Mouse (Mus musculus): ENCODE measurements around the gene Chmp3. TPM values are rescaled to one million over a fixed set of nuclear protein-coding genes. Genes with fewer than 3 reads are reported as not detected.

The Chmp3 gene
- total and polyA plus RNA-seq, 3 experiments: 27.8 to 68.1 (median 44.7) TPM

GRCm38 (mm10) chr6:71527056-71527455 is 16.5 kb upstream of the Chmp3 start:
- Histone ChIP-seq H3K27ac (ENCODE audit: insufficient read depth, low read depth) (no peak overlapping the region), H3K4me2 (ENCODE audit: insufficient read depth, low read depth, poor library complexity, severe bottlenecking) (no peak overlapping the region), H3K9me3 (replicated peaks; ENCODE audit: low read length) (no peaks in the 10 kb centered on the region), H3K27me3 (replicated peaks) (no peaks in the 10 kb centered on the region), H3K4me1 (ENCODE audit: control insufficient read depth in 1 of 2, insufficient read depth in 2 of 2) (peaks cover 0 to 4% of the 10 kb centered on the region in 2 experiments; a peak in 1 of 4 replicates), H3K9ac (ENCODE audit: insufficient read depth, low read depth) (no peak overlapping the region), H3K36me3 (replicated peaks in 1 of 2; ENCODE audit: control insufficient read depth in 1 of 2, insufficient read depth in 1 of 2, low read length in 1 of 2) (no peaks in the 10 kb centered on the region), H3K79me2 (replicated peaks; ENCODE audit: control insufficient read depth, extremely low read depth, insufficient read depth, poor library complexity, severe bottlenecking) (no peaks in the 10 kb centered on the region), H3K4me3 (replicated peaks in 1 of 3; ENCODE audit: low read depth in 2 of 3, low read length in 2 of 3, poor library complexity in 1 of 3) (no peak overlapping the region)
- dilution Hi-C loops (cut with MboI; ENCODE audit: extremely low pct_ligation_motif_present, extremely low pct_unique_long_range_greater_than_20kb, low sequenced_read_pairs) (no loop called here), in situ Hi-C loops (cut with MboI; ENCODE audit: low pct_ligation_motif_present, low pct_unique_long_range_greater_than_20kb, low sequenced_read_pairs) (no loop called here)
- DNase-seq (ENCODE audit: extremely low read depth): no peak
- no peak for TF ChIP-seq JUND (conservative IDR thresholded peaks at IDR 0.05; ENCODE audit: low read depth, low read length)
- TF ChIP-seq ETS1 (conservative IDR thresholded peaks at IDR 0.05; ENCODE audit: low read depth, low read length): no peak
- no peak for TF ChIP-seq JUN (IDR thresholded peaks at IDR 0.05; ENCODE audit: insufficient read depth, low read depth, low read length)
- TF ChIP-seq USF1 (IDR thresholded peaks at IDR 0.05; ENCODE audit: low read depth, low read length): no peak
- no peak for TF ChIP-seq SIN3A (IDR thresholded peaks at IDR 0.05; ENCODE audit: low read length)
- TF ChIP-seq SMC3 (IDR thresholded peaks at IDR 0.05; ENCODE audit: low read depth, low read length): no peak
- TF ChIP-seq POLR2AphosphoS2 (IDR thresholded peaks at IDR 0.05; ENCODE audit: low read depth, low read length): no peak
- TF ChIP-seq MAX (IDR thresholded peaks at IDR 0.05; ENCODE audit: low read length): no peak
- no peak for TF ChIP-seq IRF4 (IDR thresholded peaks at IDR 0.05; ENCODE audit: low read depth, low read length)
- TF ChIP-seq POLR2A (IDR thresholded peaks at IDR 0.05; ENCODE audit: low read depth, low read length): no peak
- no peak for TF ChIP-seq E2F4 (IDR thresholded peaks at IDR 0.05; ENCODE audit: insufficient replicate concordance, low read depth, low read length)
- no peak for TF ChIP-seq GABPA (IDR thresholded peaks at IDR 0.05; ENCODE audit: insufficient replicate concordance, low read depth, low read length)
- no peak for TF ChIP-seq TCF12 (IDR thresholded peaks at IDR 0.05; ENCODE audit: low read depth, low read length)
- TF ChIP-seq BHLHE40 (IDR thresholded peaks at IDR 0.05; ENCODE audit: low read depth, low read length): no peak
- no peak for TF ChIP-seq UBTF (IDR thresholded peaks at IDR 0.05; ENCODE audit: low read depth, low read length)
- no peak for TF ChIP-seq CHD1 (IDR thresholded peaks at IDR 0.05; ENCODE audit: low read depth, low read length)
- TF ChIP-seq MXI1 (IDR thresholded peaks at IDR 0.05; ENCODE audit: low read depth, low read length): no peak
- no peak for TF ChIP-seq USF2 (conservative IDR thresholded peaks at IDR 0.05; ENCODE audit: low read depth, low read length)
- no peak for TF ChIP-seq TBP (conservative IDR thresholded peaks at IDR 0.05; ENCODE audit: low read depth, low read length)
- TF ChIP-seq MAFK (IDR thresholded peaks at IDR 0.05; ENCODE audit: insufficient replicate concordance, low read length): no peak

GRCm38 (mm10) chr6:71527826-71528225 is 15.8 kb upstream of the Chmp3 start:
- H3K4me2 ChIP-seq (ENCODE audit: insufficient read depth, low read depth, poor library complexity, severe bottlenecking): no peak overlapping the region
- no peaks in the 10 kb centered on the region for H3K36me3 ChIP-seq (replicated peaks in 1 of 2; ENCODE audit: control insufficient read depth in 1 of 2, insufficient read depth in 1 of 2, low read length in 1 of 2)
- H3K9ac ChIP-seq (ENCODE audit: insufficient read depth, low read depth): no peak overlapping the region
- no peak overlapping the region for H3K27ac ChIP-seq (ENCODE audit: insufficient read depth, low read depth)
- H3K27me3 ChIP-seq (replicated peaks): peaks cover 1% of the 10 kb centered on the region
- H3K4me1 ChIP-seq (ENCODE audit: control insufficient read depth in 1 of 2, insufficient read depth in 2 of 2): peaks cover 0 to 4% of the 10 kb centered on the region in 2 experiments; a peak in 1 of 4 replicates
- no peaks in the 10 kb centered on the region for H3K79me2 ChIP-seq (replicated peaks; ENCODE audit: control insufficient read depth, extremely low read depth, insufficient read depth, poor library complexity, severe bottlenecking)
- in situ Hi-C loops (cut with MboI; ENCODE audit: low pct_ligation_motif_present, low pct_unique_long_range_greater_than_20kb, low sequenced_read_pairs) (no loop called here), dilution Hi-C loops (cut with MboI; ENCODE audit: extremely low pct_ligation_motif_present, extremely low pct_unique_long_range_greater_than_20kb, low sequenced_read_pairs) (no loop called here)
- TF ChIP-seq BHLHE40 (IDR thresholded peaks at IDR 0.05; ENCODE audit: low read depth, low read length): no peak
- H3K4me3 ChIP-seq (replicated peaks in 1 of 3; ENCODE audit: low read depth in 2 of 3, low read length in 2 of 3, poor library complexity in 1 of 3): no peak overlapping the region
- no peaks in the 10 kb centered on the region for H3K9me3 ChIP-seq (replicated peaks; ENCODE audit: low read length)
- no peak for DNase-seq (ENCODE audit: extremely low read depth)

Measured in CH12.LX (cell line).